9 mouse cellular contexts compared by ENCODE assay signal in the genomic region with DNA sequence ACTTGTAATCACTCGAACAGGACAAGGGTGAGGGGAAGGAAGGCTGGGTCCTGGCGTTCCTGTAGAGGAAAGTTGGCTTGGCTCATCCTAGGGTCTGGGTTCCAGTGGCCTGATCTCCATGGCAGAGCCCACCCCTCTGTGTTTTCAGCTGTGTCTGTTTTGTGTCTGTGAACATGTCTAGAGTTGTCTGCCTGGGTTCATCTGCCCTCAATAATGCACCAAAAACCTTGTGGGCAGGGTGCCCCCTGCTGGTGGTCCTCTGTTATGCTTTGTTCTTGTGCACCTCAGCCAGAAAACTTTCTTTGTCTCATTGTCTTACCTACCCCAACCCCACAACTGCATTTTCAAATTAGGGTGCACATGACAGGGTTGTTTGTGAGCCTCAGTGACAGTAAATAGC. TPM values are rescaled to one million over a fixed set of nuclear protein-coding genes. Genes with fewer than 3 reads are reported as not detected.
A peak's percentile ranks its signal among the peaks of the same experiment; 100 is the strongest.
DNase-seq lines count a peak whose midpoint lies in the region; ATAC-seq and TF ChIP-seq lines count a peak whose summit lies in the region.
"Had no signal": no experiment of that assay in that cellular context is flagged by ENCODE, and none has a peak within 500 bp of the region (broad histone marks: within the 10 kb centered on the region; RNA-seq: fewer than 3 reads in every experiment).

No protein-coding gene starts in this region.

- no peak overlapping the region for H3K4me3 ChIP-seq in hindbrain, postnatal 0 days (ENCODE audit: low read length)
- H3K4me3 ChIP-seq in left cerebral cortex, adult 2 months: no peak overlapping the region
- H3K4me3 ChIP-seq in midbrain, embryonic 11.5 days (ENCODE audit: low read depth, low read length): no peak overlapping the region
- H3K4me3 ChIP-seq: liver, embryonic 15.5 days had no signal

- TF ChIP-seq CTCF in Patski (IDR thresholded peaks at IDR 0.05): peak; percentile 52
- peak; percentile 75 for TF ChIP-seq CTCF in hindbrain, postnatal 0 days (IDR thresholded peaks at IDR 0.05; ENCODE audit: low read depth)
- TF ChIP-seq CTCF in left cerebral cortex, adult 2 months (IDR thresholded peaks at IDR 0.05): peak; percentile 78

- H3K9ac ChIP-seq in hindbrain, postnatal 0 days (replicated peaks; ENCODE audit: low read length): no peak overlapping the region
- no peak overlapping the region; the same call in 1 of the 2 replicates for H3K9ac ChIP-seq in midbrain, embryonic 11.5 days (ENCODE audit: low read length)
- H3K9ac ChIP-seq: liver, embryonic 15.5 days had no signal

- H3K9me3 ChIP-seq in hindbrain, postnatal 0 days (ENCODE audit: low read length): peaks cover 2% of the 10 kb centered on the region; the same call in 1 of the 2 replicates
- no peaks in the 10 kb centered on the region for H3K9me3 ChIP-seq in midbrain, embryonic 11.5 days (ENCODE audit: control insufficient read depth, low read length)
- H3K9me3 ChIP-seq: liver, embryonic 15.5 days had no signal

- WGBS in hindbrain, postnatal 0 days: 72% methylated on average over 2 of the region's 2 CpGs
- 77% methylated on average over 2 of the region's 2 CpGs for WGBS in midbrain, embryonic 11.5 days

- intact Hi-C loops in left cerebral cortex, adult 2 months (cut with DNase I): no loop called here

- no peaks in the 10 kb centered on the region for H3K27me3 ChIP-seq in Patski
- no peaks in the 10 kb centered on the region for H3K27me3 ChIP-seq in hindbrain, postnatal 0 days (ENCODE audit: insufficient read depth, low read length)
- H3K27me3 ChIP-seq in midbrain, embryonic 11.5 days (ENCODE audit: control insufficient read depth, insufficient read depth, low read length): no peaks in the 10 kb centered on the region
- H3K27me3 ChIP-seq: liver, embryonic 15.5 days had no signal

- POLR2A ChIA-PET in Patski (lab: Charles Lee): no interaction called here

- H3K36me3 ChIP-seq in hindbrain, postnatal 0 days (ENCODE audit: insufficient read depth, low read length): no peaks in the 10 kb centered on the region
- H3K36me3 ChIP-seq in midbrain, embryonic 11.5 days (ENCODE audit: control insufficient read depth, insufficient read depth, low read length): no peaks in the 10 kb centered on the region

- DNase-seq in Patski (ENCODE audit: low read depth, low spot score): no peak
- DNase-seq in forelimb bud, embryonic 11.5 days (ENCODE audit: low read depth, low spot score): peak; percentile 64
- DNase-seq in hindbrain, postnatal 0 days (ENCODE audit: low spot score): peak; percentile 68
- DNase-seq in left cerebral cortex, adult 2 months (ENCODE audit: extremely low spot score in 1 of 2, low spot score in 2 of 2): peak; percentile 73 to 78
- peak; percentile 92 for DNase-seq in midbrain, embryonic 11.5 days (ENCODE audit: low spot score, missing footprints)
- peak; percentile 63 for DNase-seq in right cerebral cortex, postnatal 4 days
- DNase-seq in yolk sac, embryonic 10.5 days (ENCODE audit: low spot score): peak; percentile 60

- H3K4me2 ChIP-seq in hindbrain, postnatal 0 days (ENCODE audit: low read depth, low read length): no peak overlapping the region
- H3K4me2 ChIP-seq in midbrain, embryonic 11.5 days: no peak overlapping the region
- H3K4me2 ChIP-seq: liver, embryonic 15.5 days had no signal

- in situ Hi-C loops in Patski (cut with MboI; ENCODE audit: low pct_unique_long_range_greater_than_20kb): no loop called here

- CTCF ChIA-PET in Patski (lab: Charles Lee): interaction anchor here (1.0 to 3.3 kb wide), 9 partner anchors 12 to 82 kb away, joined by 3 to 21 read pairs (median 4); partner anchors contain the start of gene Snx30

- no peak overlapping the region for H3K27ac ChIP-seq in hindbrain, postnatal 0 days
- no peak overlapping the region for H3K27ac ChIP-seq in left cerebral cortex, adult 2 months
- H3K27ac ChIP-seq in midbrain, embryonic 11.5 days (ENCODE audit: low read depth, low read length): no peak overlapping the region
- H3K27ac ChIP-seq: liver, embryonic 15.5 days had no signal

- H3K4me1 ChIP-seq in hindbrain, postnatal 0 days (ENCODE audit: insufficient read depth, low read length): no peaks in the 10 kb centered on the region
- H3K4me1 ChIP-seq in midbrain, embryonic 11.5 days (ENCODE audit: control insufficient read depth, insufficient read depth, low read length): no peaks in the 10 kb centered on the region

- ATAC-seq in Patski: no peak
- ATAC-seq in cerebellum, adult (ENCODE audit: insufficient number of reproducible peaks, low FRiP score, low TSS enrichment): 0 out of 2 replicates have a peak, but pooled peaks have one; percentile 41
- no peak for ATAC-seq in hindbrain, postnatal 0 days
- peak; percentile 55 for ATAC-seq in midbrain, embryonic 11.5 days (ENCODE audit: low FRiP score)

RNA-seq across cellular contexts. Expression of gene Snx30, which starts 44.5 kb away (rescaled TPM):
- 9.2 TPM for polyA plus RNA-seq in Patski (2021)
- total RNA-seq in hindbrain, postnatal 0 days (2014; rRNA removed): 31.2 and 34.1 TPM in 2 replicates
- 15.8 and 18.3 TPM in 2 replicates for polyA plus RNA-seq in hindbrain, postnatal 0 days (2015; fragmentation: Nextera tagmentation; extraction: Ambion mirVana)
- total RNA-seq in left cerebral cortex, adult 2 months (2021): 10 to 100 TPM; 33.4 to 37.2 TPM
- 11.8 and 12.3 TPM in 2 replicates for polyA plus RNA-seq in midbrain, embryonic 11.5 days (2014; fragmentation: Nextera tagmentation; extraction: Ambion mirVana)

RNA-seq across cellular contexts. Expression of gene Inip, which starts 48.8 kb away (rescaled TPM):
- 11.1 TPM for polyA plus RNA-seq in Patski (2021)
- total RNA-seq in hindbrain, postnatal 0 days (2014; rRNA removed): 20.3 and 20.7 TPM in 2 replicates
- 40.2 and 40.5 TPM in 2 replicates for polyA plus RNA-seq in hindbrain, postnatal 0 days (2015; fragmentation: Nextera tagmentation; extraction: Ambion mirVana)
- total RNA-seq in left cerebral cortex, adult 2 months (2021): 10 to 100 TPM; 22.3 to 23.1 TPM
- 110 and 121 TPM in 2 replicates for polyA plus RNA-seq in midbrain, embryonic 11.5 days (2014; fragmentation: Nextera tagmentation; extraction: Ambion mirVana)

Comparison
In these comparisons a context has a peak if more than half of its experiments do, and no peak if none do; other contexts are left out.
1. ATAC-seq: peak in cerebellum, adult (single experiment) and midbrain, embryonic 11.5 days (single experiment); none in Patski (single experiment) and hindbrain, postnatal 0 days (single experiment).
2. Peak in every context shown above with its lines, with median percentiles within 50 percentile points of each other: CTCF ChIP-seq.